Comparison of ENCODE assay signal across 19 mouse cellular contexts in the genomic region with DNA sequence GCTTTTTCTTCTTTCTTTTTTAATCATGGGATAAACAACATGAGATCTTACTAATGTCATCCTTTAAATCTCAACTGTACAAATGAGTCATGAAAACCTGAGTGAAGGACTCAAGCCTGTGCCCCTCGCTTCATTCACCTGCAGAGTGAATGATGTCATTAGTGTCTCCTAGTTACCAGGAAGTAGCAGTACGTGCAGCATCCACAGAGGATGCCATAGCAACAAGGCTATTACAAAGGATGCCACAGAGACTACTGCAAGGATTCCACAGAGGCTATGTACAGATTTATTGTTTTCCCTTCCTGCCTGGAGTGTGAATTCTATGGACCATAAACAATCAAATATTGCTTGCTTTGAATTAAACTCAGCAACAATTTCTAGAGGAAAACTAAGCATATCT.
DNase-seq lines count a peak whose midpoint lies in the region; ATAC-seq and TF ChIP-seq lines count a peak whose summit lies in the region.
"Had no signal": no experiment of that assay in that cellular context is flagged by ENCODE, and none has a peak within 500 bp of the region (broad histone marks: within the 10 kb centered on the region; RNA-seq: fewer than 3 reads in every experiment).

No protein-coding gene starts in this region.

- no peak overlapping the region for H3K4me2 ChIP-seq in embryonic facial prominence, embryonic 14.5 days (ENCODE audit: low read depth, low read length)
- no peak overlapping the region for H3K4me2 ChIP-seq in midbrain, embryonic 13.5 days (replicated peaks)
- H3K4me2 ChIP-seq in neural tube, embryonic 15.5 days = no peak overlapping the region
- H3K4me2 ChIP-seq in stomach, postnatal 0 days (replicated peaks; ENCODE audit: low read depth) = no peak overlapping the region
- H3K4me2 ChIP-seq: heart, embryonic 13.5 days; limb, embryonic 13.5 days; liver, embryonic 13.5 days; lung, embryonic 14.5 days had no signal

- peak; percentile 12 for DNase-seq in embryonic facial prominence, embryonic 14.5 days (ENCODE audit: low spot score)
- DNase-seq in embryonic facial prominence, embryonic 10.5 days (ENCODE audit: low spot score) = no peak
- peak; percentile 29 to 45 for DNase-seq in right cerebral cortex, postnatal 10 days (ENCODE audit: low spot score in 2 of 2)
- DNase-seq in right cerebral cortex, postnatal 36 days (ENCODE audit: low spot score in 2 of 2) = no peak
- DNase-seq in testis, postnatal 14 days (ENCODE audit: low spot score) = no peak
- DNase-seq in stomach, postnatal 0 days (ENCODE audit: low spot score) = no peak
- DNase-seq: adrenal gland, adult 2 months; cerebellum, postnatal 10 days; gastrocnemius, postnatal 14 days; heart, adult 18-20 months; kidney, adult 8-10 months; kidney, postnatal 25 days; liver, embryonic 13.5 days; lung, embryonic 14.5 days; lung, postnatal 4 days had no signal

- no peaks in the 10 kb centered on the region for H3K9me3 ChIP-seq in embryonic facial prominence, embryonic 14.5 days (ENCODE audit: control insufficient read depth, low read length)
- H3K9me3 ChIP-seq in embryonic facial prominence, embryonic 10.5 days = no peaks in the 10 kb centered on the region
- H3K9me3 ChIP-seq in midbrain, embryonic 13.5 days = no peaks in the 10 kb centered on the region
- H3K9me3 ChIP-seq in neural tube, embryonic 15.5 days (replicated peaks) = no peaks in the 10 kb centered on the region
- no peaks in the 10 kb centered on the region for H3K9me3 ChIP-seq in stomach, postnatal 0 days (ENCODE audit: control insufficient read depth, low read length)
- H3K9me3 ChIP-seq: heart, embryonic 13.5 days; limb, embryonic 13.5 days; liver, embryonic 13.5 days had no signal

- 65% methylated on average over 2 of the region's 2 CpGs for WGBS in embryonic facial prominence, embryonic 14.5 days
- WGBS in embryonic facial prominence, embryonic 10.5 days = 57% methylated on average over 2 of the region's 2 CpGs
- 21% methylated on average over 2 of the region's 2 CpGs for WGBS in midbrain, embryonic 13.5 days
- 8% methylated on average over 2 of the region's 2 CpGs for WGBS in neural tube, embryonic 15.5 days
- 57% methylated on average over 2 of the region's 2 CpGs for WGBS in stomach, postnatal 0 days

- no peak for TF ChIP-seq CTCF in stomach, postnatal 0 days (IDR thresholded peaks at IDR 0.05; ENCODE audit: low read depth)

- TF ChIP-seq EP300 in stomach, postnatal 0 days (optimal IDR thresholded peaks at IDR 0.05) = no peak

- ATAC-seq in embryonic facial prominence, embryonic 14.5 days (ENCODE audit: low read depth) = peak; percentile 74; the same call in 1 of the 2 replicates
- ATAC-seq in midbrain, embryonic 13.5 days = peak; percentile 86
- ATAC-seq in neural tube, embryonic 15.5 days (ENCODE audit: low FRiP score) = peak; percentile 87
- ATAC-seq in stomach, postnatal 0 days (ENCODE audit: low FRiP score, low TSS enrichment) = no peak

- no peak overlapping the region for H3K27ac ChIP-seq in embryonic facial prominence, embryonic 14.5 days (replicated peaks; ENCODE audit: low read depth, low read length)
- H3K27ac ChIP-seq in embryonic facial prominence, embryonic 10.5 days (replicated peaks) = no peak overlapping the region
- H3K27ac ChIP-seq in midbrain, embryonic 13.5 days = 0 out of 2 replicates have a peak overlapping the region, but pooled peaks have one; percentile 1
- H3K27ac ChIP-seq in neural tube, embryonic 15.5 days (replicated peaks) = 0 out of 2 replicates have a peak overlapping the region, but pooled peaks have one; percentile 9
- H3K27ac ChIP-seq in stomach, postnatal 0 days (replicated peaks) = no peak overlapping the region
- H3K27ac ChIP-seq: heart, embryonic 13.5 days; limb, embryonic 13.5 days; liver, embryonic 13.5 days had no signal

- H3K4me1 ChIP-seq in embryonic facial prominence, embryonic 14.5 days (ENCODE audit: control insufficient read depth, insufficient read depth, low read length) = no peaks in the 10 kb centered on the region; the same call in 1 of the 2 replicates
- peaks cover 5% of the 10 kb centered on the region for H3K4me1 ChIP-seq in embryonic facial prominence, embryonic 10.5 days
- peaks cover 3% of the 10 kb centered on the region; the same call in 1 of the 2 replicates for H3K4me1 ChIP-seq in midbrain, embryonic 13.5 days (replicated peaks)
- peaks cover 3% of the 10 kb centered on the region for H3K4me1 ChIP-seq in neural tube, embryonic 15.5 days
- no peaks in the 10 kb centered on the region for H3K4me1 ChIP-seq in stomach, postnatal 0 days (replicated peaks; ENCODE audit: control insufficient read depth, insufficient read depth)
- H3K4me1 ChIP-seq: heart, embryonic 13.5 days; liver, embryonic 13.5 days had no signal

- no peak overlapping the region for H3K9ac ChIP-seq in embryonic facial prominence, embryonic 14.5 days (ENCODE audit: low read depth, low read length)
- no peak overlapping the region for H3K9ac ChIP-seq in midbrain, embryonic 13.5 days (replicated peaks)
- H3K9ac ChIP-seq in neural tube, embryonic 15.5 days (replicated peaks) = no peak overlapping the region
- no peak overlapping the region for H3K9ac ChIP-seq in stomach, postnatal 0 days (ENCODE audit: low read length)
- H3K9ac ChIP-seq: heart, embryonic 13.5 days; limb, embryonic 13.5 days; liver, embryonic 13.5 days; lung, embryonic 14.5 days had no signal

- no peak overlapping the region for H3K4me3 ChIP-seq in embryonic facial prominence, embryonic 14.5 days (ENCODE audit: low read depth, low read length)
- no peak overlapping the region for H3K4me3 ChIP-seq in embryonic facial prominence, embryonic 10.5 days
- no peak overlapping the region for H3K4me3 ChIP-seq in midbrain, embryonic 13.5 days (replicated peaks)
- H3K4me3 ChIP-seq in neural tube, embryonic 15.5 days (replicated peaks) = no peak overlapping the region
- H3K4me3 ChIP-seq in stomach, postnatal 0 days (ENCODE audit: low read depth, low read length) = no peak overlapping the region
- H3K4me3 ChIP-seq: heart, embryonic 13.5 days; limb, embryonic 13.5 days; liver, embryonic 13.5 days had no signal

- no peaks in the 10 kb centered on the region for H3K27me3 ChIP-seq in embryonic facial prominence, embryonic 14.5 days (replicated peaks; ENCODE audit: control insufficient read depth, insufficient read depth, low read length)
- H3K27me3 ChIP-seq in embryonic facial prominence, embryonic 10.5 days (replicated peaks; ENCODE audit: low read depth, poor library complexity, severe bottlenecking) = no peaks in the 10 kb centered on the region
- no peaks in the 10 kb centered on the region for H3K27me3 ChIP-seq in midbrain, embryonic 13.5 days
- no peaks in the 10 kb centered on the region for H3K27me3 ChIP-seq in neural tube, embryonic 15.5 days (replicated peaks)
- no peaks in the 10 kb centered on the region for H3K27me3 ChIP-seq in stomach, postnatal 0 days (ENCODE audit: control insufficient read depth, insufficient read depth, low read length)
- H3K27me3 ChIP-seq: heart, embryonic 13.5 days; limb, embryonic 13.5 days; liver, embryonic 13.5 days had no signal

- H3K36me3 ChIP-seq in embryonic facial prominence, embryonic 14.5 days (ENCODE audit: control insufficient read depth, insufficient read depth, low read length) = no peaks in the 10 kb centered on the region
- H3K36me3 ChIP-seq in embryonic facial prominence, embryonic 10.5 days (replicated peaks) = no peaks in the 10 kb centered on the region
- no peaks in the 10 kb centered on the region for H3K36me3 ChIP-seq in midbrain, embryonic 13.5 days
- H3K36me3 ChIP-seq in neural tube, embryonic 15.5 days = no peaks in the 10 kb centered on the region
- H3K36me3 ChIP-seq in stomach, postnatal 0 days (ENCODE audit: control insufficient read depth, insufficient read depth, low read length) = no peaks in the 10 kb centered on the region
- H3K36me3 ChIP-seq: heart, embryonic 13.5 days; limb, embryonic 13.5 days; liver, embryonic 13.5 days had no signal

Comparison
In these comparisons a context has a peak if more than half of its experiments do, and no peak if none do; other contexts are left out.
1. DNase-seq: peak in embryonic facial prominence, embryonic 14.5 days (single experiment) and right cerebral cortex, postnatal 10 days (2 of 2); none in embryonic facial prominence, embryonic 10.5 days (single experiment), right cerebral cortex, postnatal 36 days (0 of 2), testis, postnatal 14 days (single experiment) and stomach, postnatal 0 days (single experiment).
2. H3K27ac ChIP-seq: peak in midbrain, embryonic 13.5 days (single experiment) and neural tube, embryonic 15.5 days (single experiment); none in embryonic facial prominence, embryonic 14.5 days (single experiment), embryonic facial prominence, embryonic 10.5 days (single experiment) and stomach, postnatal 0 days (single experiment).